Mouse (Mus musculus) intestine, postnatal 0 days (tissue): ENCODE data around the gene E2f4. TPM values are rescaled to one million over a fixed set of nuclear protein-coding genes. Genes with fewer than 3 reads are reported as not detected.
A peak's percentile ranks its signal among the peaks of the same experiment; 100 is the strongest.

Experiments
- ATAC-seq: fragments of 200-750 bp; cut with Nextera tagmentation; 2 replicates; pipeline ENCODE4 v1.8.0; 2017; ENCODE audit warnings: mild to moderate bottlenecking, moderate TSS enrichment, moderate library complexity
- H3K27ac ChIP-seq: fragments of 300-500 bp; sonication (generic); 2 replicates; pipeline ENCODE4 v1.5.1; 2014; ENCODE audit warnings: mild to moderate bottlenecking, low read depth, low read length, moderate library complexity
- H3K27me3 ChIP-seq: fragments of 300-500 bp; sonication (generic); replicated peaks from 2 replicates; pipeline ENCODE4 v1.6.1; 2014; ENCODE audit warnings: low read length, mixed read lengths; ENCODE audit not compliant: control insufficient read depth, insufficient read depth
- H3K36me3 ChIP-seq: fragments of 300-500 bp; sonication (generic); 2 replicates; pipeline ENCODE4 v1.6.1; 2014; ENCODE audit warnings: mild to moderate bottlenecking, moderate library complexity; ENCODE audit not compliant: control insufficient read depth, insufficient read depth
- H3K4me1 ChIP-seq: fragments of 300-500 bp; sonication (generic); replicated peaks from 2 replicates; pipeline ENCODE4 v1.6.1; 2014; ENCODE audit warnings: antibody characterized with exemption, low read length, mixed read lengths; ENCODE audit not compliant: control insufficient read depth, insufficient read depth
- H3K4me2 ChIP-seq: fragments of 300-500 bp; sonication (generic); replicated peaks from 2 replicates; pipeline ENCODE4 v1.6.1; 2014; ENCODE audit warnings: low read depth, mild to moderate bottlenecking, moderate library complexity
- H3K4me3 ChIP-seq: fragments of 300-500 bp; sonication (generic); 2 replicates; pipeline ENCODE4 v1.5.1; 2014; ENCODE audit warnings: low read depth, low read length
- H3K9ac ChIP-seq: fragments of 300-500 bp; sonication (generic); 2 replicates; pipeline ENCODE4 v1.6.1; 2014; ENCODE audit warnings: mild to moderate bottlenecking, low read depth, low read length
- H3K9me3 ChIP-seq: fragments of 300-500 bp; sonication (generic); 2 replicates; pipeline ENCODE4 v1.6.1; 2016; ENCODE audit warnings: mixed run types; ENCODE audit not compliant: control insufficient read depth
- CTCF ChIP-seq: sonication (generic); IDR thresholded peaks from 2 replicates; pipeline ENCODE4 v1.5.1; 2016; ENCODE audit warnings: low read depth, mild to moderate bottlenecking, control low read depth, antibody characterized with exemption, moderate library complexity
- WGBS: fragments of 180-500 bp; shearing (Covaris S2); extraction: QIAGEN DNeasy Blood & Tissue Kit; methylation state at CpG from one replicate; pipeline ENCODE4 v1.1.7; 2014; 5-methylcytosine and 5-hydroxymethylcytosine counted together
- polyA plus RNA-seq: library from polyadenylated mRNA; unstranded; fragments of >200 nt; fragmentation: Nextera tagmentation; extraction: Ambion mirVana; gene quantifications from 2 replicates; pipeline ENCODE4 v1.2.1, GENCODE M21; 2015

E2f4 gene
- polyA plus RNA-seq, 1 experiment from 2014 or later = 42.0 TPM

GRCm38 (mm10) chr8:105309142-105309847 is 11.8 kb downstream of the E2f4 start:
- Histone ChIP-seq H3K4me3 (no peak overlapping the region), H3K4me2 (no peak overlapping the region), H3K36me3 (peaks cover 65% of the 10 kb centered on the region), H3K27me3 (no peaks in the 10 kb centered on the region), H3K9ac (no peak overlapping the region), H3K27ac (no peak overlapping the region), H3K9me3 (no peaks in the 10 kb centered on the region), H3K4me1 (peaks cover 4% of the 10 kb centered on the region; the same call in 1 of the 2 replicates)
- ATAC-seq = no peak
- WGBS = 84% methylated on average over 15 of the region's 15 CpGs
- TF ChIP-seq CTCF = no peak

GRCm38 (mm10) chr8:105310118-105310517 is 12.7 kb downstream of the E2f4 start:
- ATAC-seq = no peak
- Histone ChIP-seq H3K36me3 (peaks cover 70% of the 10 kb centered on the region), H3K4me3 (no peak overlapping the region), H3K9ac (no peak overlapping the region), H3K27ac (no peak overlapping the region), H3K4me1 (peaks cover 2% of the 10 kb centered on the region; the same call in 1 of the 2 replicates), H3K4me2 (no peak overlapping the region), H3K9me3 (no peaks in the 10 kb centered on the region), H3K27me3 (no peaks in the 10 kb centered on the region)
- WGBS = 84% methylated on average over 8 of the region's 8 CpGs
- no peak for TF ChIP-seq CTCF

- no peak for ATAC-seq
- Histone ChIP-seq H3K9me3 (no peaks in the 10 kb centered on the region), H3K4me2 (no peak overlapping the region), H3K27ac (no peak overlapping the region), H3K27me3 (no peaks in the 10 kb centered on the region), H3K4me1 (no peaks in the 10 kb centered on the region), H3K9ac (no peak overlapping the region), H3K36me3 (peaks cover 86% of the 10 kb centered on the region), H3K4me3 (no peak overlapping the region)
- WGBS = 70% methylated on average over 1 of the region's 1 CpGs
- TF ChIP-seq CTCF = 0 out of 2 replicates have a peak, but pooled peaks have one; percentile 27
Observed at GRCm38 (mm10) chr8:105311718-105312117, 14.3 kb downstream of the E2f4 start.

GRCm38 (mm10) chr8:105312891-105313481 is 15.5 kb downstream of the E2f4 start:
- TF ChIP-seq CTCF = no peak
- peaks cover 80% of the 10 kb centered on the region for H3K36me3 ChIP-seq
- no peak overlapping the region for H3K4me3 ChIP-seq
- no peak overlapping the region for H3K4me2 ChIP-seq
- 87% methylated on average over 8 of the region's 8 CpGs for WGBS
- no peaks in the 10 kb centered on the region for H3K27me3 ChIP-seq
- no peak for ATAC-seq
- no peaks in the 10 kb centered on the region for H3K9me3 ChIP-seq
- no peaks in the 10 kb centered on the region for H3K4me1 ChIP-seq
- H3K9ac ChIP-seq = no peak overlapping the region
- H3K27ac ChIP-seq = no peak overlapping the region

GRCm38 (mm10) chr8:105313622-105314402 is 16.3 kb downstream of the E2f4 start:
- H3K36me3 ChIP-seq = peaks cover 79% of the 10 kb centered on the region
- H3K4me1 ChIP-seq = no peaks in the 10 kb centered on the region
- no peak overlapping the region for H3K27ac ChIP-seq
- no peak for TF ChIP-seq CTCF
- WGBS = 78% methylated on average over 9 of the region's 9 CpGs
- no peak overlapping the region for H3K4me2 ChIP-seq
- no peak overlapping the region for H3K4me3 ChIP-seq
- ATAC-seq = no peak
- H3K27me3 ChIP-seq = no peaks in the 10 kb centered on the region
- no peak overlapping the region for H3K9ac ChIP-seq
- no peaks in the 10 kb centered on the region for H3K9me3 ChIP-seq
